Mouse (Mus musculus) liver, postnatal 0 days (tissue): ENCODE measurements around the gene Tgfbi. TPM values are rescaled to one million over a fixed set of nuclear protein-coding genes. Genes with fewer than 3 reads are reported as not detected.

Source experiments
- ATAC-seq: fragments of 200-750 bp; cut with Nextera tagmentation; 2 replicates; pipeline ENCODE4 v1.8.0; 2017; ENCODE audit warnings: mild to moderate bottlenecking, moderate library complexity
- DNase-seq: peaks from one replicate; pipeline ENCODE4 v3.0.0-alpha.2; 2016
- H3K27ac ChIP-seq: fragments of 300-500 bp; sonication (generic); 2 replicates; pipeline ENCODE4 v1.5.1; 2014; ENCODE audit warnings: antibody characterized with exemption, moderate library complexity, mild to moderate bottlenecking, low read depth
- H3K27me3 ChIP-seq: fragments of 300-500 bp; sonication (generic); 2 replicates; pipeline ENCODE4 v1.6.1; 2014; ENCODE audit warnings: low read length, control low read depth, mixed read lengths; ENCODE audit not compliant: insufficient read depth
- H3K36me3 ChIP-seq: fragments of 300-500 bp; sonication (generic); replicated peaks from 2 replicates; pipeline ENCODE4 v1.6.1; 2014; ENCODE audit warnings: mild to moderate bottlenecking, control low read depth, low read length, moderate library complexity, mixed read lengths; ENCODE audit not compliant: insufficient read depth
- H3K4me1 ChIP-seq: fragments of 300-500 bp; sonication (generic); 2 replicates; pipeline ENCODE4 v1.6.1; 2014; ENCODE audit warnings: antibody characterized with exemption, mild to moderate bottlenecking, control low read depth; ENCODE audit not compliant: insufficient read depth
- H3K4me2 ChIP-seq: fragments of 300-500 bp; sonication (generic); 2 replicates; pipeline ENCODE4 v1.6.1; 2014; ENCODE audit warnings: low read depth, mild to moderate bottlenecking, low read length, moderate library complexity, mixed read lengths
- H3K4me3 ChIP-seq: fragments of 300-500 bp; sonication (generic); 2 replicates; pipeline ENCODE4 v1.5.1; 2014; ENCODE audit warnings: low read depth, low read length
- H3K9ac ChIP-seq: fragments of 300-500 bp; sonication (generic); replicated peaks from 2 replicates; pipeline ENCODE4 v1.6.1; 2014; ENCODE audit warnings: mild to moderate bottlenecking, moderate library complexity
- H3K9me3 ChIP-seq: fragments of 300-500 bp; sonication (generic); 2 replicates; pipeline ENCODE4 v1.6.1; 2016; ENCODE audit warnings: mild to moderate bottlenecking, control low read depth, low read length, mixed read lengths
- CTCF ChIP-seq: sonication (generic); IDR thresholded peaks from 2 replicates; pipeline ENCODE4 v1.5.1; 2016; ENCODE audit warnings: antibody characterized with exemption, low read depth
- EP300 ChIP-seq: IDR thresholded peaks from 2 replicates; pipeline ENCODE4 v1.6.1; 2016; ENCODE audit warnings: antibody characterized with exemption, low read depth, mild to moderate bottlenecking
- WGBS: fragments of 180-500 bp; shearing (Covaris S2); extraction: QIAGEN DNeasy Blood & Tissue Kit; methylation state at CpG from one replicate; pipeline ENCODE4 v1.1.7; 2014; ENCODE audit not compliant: insufficient replicate concordance; 5-methylcytosine and 5-hydroxymethylcytosine counted together
- polyA plus RNA-seq: library from polyadenylated mRNA; unstranded; fragments of >200 nt; fragmentation: Nextera tagmentation; extraction: Ambion mirVana; gene quantifications from 2 replicates; pipeline ENCODE4 v1.2.1, GENCODE M21; 2015

The Tgfbi gene
- polyA plus RNA-seq, 1 experiment from 2014 or later: 26.8 TPM

- no peak overlapping the region for H3K27ac ChIP-seq
- H3K4me2 ChIP-seq: peak overlapping the region; percentile 33
- H3K9me3 ChIP-seq: no peaks in the 10 kb centered on the region
- ATAC-seq (0 out of 2 replicates have a peak, but pooled peaks have one; percentile 5), DNase-seq (no peak)
- H3K4me3 ChIP-seq: no peak overlapping the region
- WGBS: 14% methylated on average over 7 of the region's 7 CpGs
- H3K27me3 ChIP-seq: no peaks in the 10 kb centered on the region
- TF ChIP-seq CTCF (no peak), EP300 (no peak)
- H3K4me1 ChIP-seq: peaks cover 25% of the 10 kb centered on the region
- H3K36me3 ChIP-seq: no peaks in the 10 kb centered on the region
- H3K9ac ChIP-seq: no peak overlapping the region
Observed at GRCm38 (mm10) chr13:56616386-56616785, 7.1 kb downstream of the Tgfbi start.

GRCm38 (mm10) chr13:56617197-56617596 is 7.9 kb downstream of the Tgfbi start:
- Histone ChIP-seq H3K9ac (no peak overlapping the region), H3K4me3 (no peak overlapping the region), H3K27me3 (no peaks in the 10 kb centered on the region), H3K36me3 (no peaks in the 10 kb centered on the region), H3K4me2 (no peak overlapping the region), H3K27ac (no peak overlapping the region), H3K9me3 (no peaks in the 10 kb centered on the region), H3K4me1 (peaks cover 19% of the 10 kb centered on the region)
- TF ChIP-seq EP300 (no peak), CTCF (no peak)
- DNase-seq (no peak), ATAC-seq (no peak)
- WGBS: 63% methylated on average over 2 of the region's 2 CpGs

- no peak for ATAC-seq
- TF ChIP-seq CTCF (no peak), EP300 (no peak)
- WGBS: 60% methylated on average over 8 of the region's 8 CpGs
Observed at GRCm38 (mm10) chr13:56622201-56622757, 13.0 kb downstream of the Tgfbi start.

GRCm38 (mm10) chr13:56626524-56626923 is 17.2 kb downstream of the Tgfbi start:
- TF ChIP-seq CTCF (no peak), EP300 (no peak)
- no peak for ATAC-seq
- no peak overlapping the region for H3K4me3 ChIP-seq
- H3K9me3 ChIP-seq: no peaks in the 10 kb centered on the region
- no peak for DNase-seq
- no peaks in the 10 kb centered on the region for H3K36me3 ChIP-seq
- no peak overlapping the region for H3K27ac ChIP-seq
- no peak overlapping the region for H3K9ac ChIP-seq
- peaks cover 7% of the 10 kb centered on the region; the same call in 1 of the 2 replicates for H3K4me1 ChIP-seq
- H3K27me3 ChIP-seq: no peaks in the 10 kb centered on the region
- WGBS: 29% methylated on average over 6 of the region's 6 CpGs
- H3K4me2 ChIP-seq: no peak overlapping the region

More at GRCm38 (mm10) chr13:56622201-56622757, 13.0 kb downstream of the Tgfbi start:
- no peaks in the 10 kb centered on the region for H3K27me3 ChIP-seq
- H3K9me3 ChIP-seq: no peaks in the 10 kb centered on the region
- no peaks in the 10 kb centered on the region for H3K4me1 ChIP-seq
- H3K36me3 ChIP-seq: no peaks in the 10 kb centered on the region
- H3K4me2 ChIP-seq: no peak overlapping the region
- H3K9ac ChIP-seq: no peak overlapping the region
- DNase-seq: no peak
- no peak overlapping the region for H3K27ac ChIP-seq
- no peak overlapping the region for H3K4me3 ChIP-seq

GRCm38 (mm10) chr13:56630081-56630480 is 20.8 kb downstream of the Tgfbi start:
- ATAC-seq (peak; percentile 23; the same call in 1 of the 2 replicates), DNase-seq (no peak)
- no peak overlapping the region for H3K27ac ChIP-seq
- H3K9me3 ChIP-seq: no peaks in the 10 kb centered on the region
- peaks cover 9% of the 10 kb centered on the region; the same call in 1 of the 2 replicates for H3K4me1 ChIP-seq
- no peak for TF ChIP-seq EP300
- TF ChIP-seq CTCF: no peak
- no peaks in the 10 kb centered on the region for H3K27me3 ChIP-seq
- no peaks in the 10 kb centered on the region for H3K36me3 ChIP-seq
- H3K4me3 ChIP-seq: no peak overlapping the region
- WGBS: 74% methylated on average over 4 of the region's 4 CpGs
- H3K4me2 ChIP-seq: no peak overlapping the region
- H3K9ac ChIP-seq: no peak overlapping the region

GRCm38 (mm10) chr13:56630552-56630951 is 21.2 kb downstream of the Tgfbi start:
- ATAC-seq (peak; percentile 62), DNase-seq (no peak)
- Histone ChIP-seq H3K4me3 (no peak overlapping the region), H3K9ac (no peak overlapping the region), H3K36me3 (no peaks in the 10 kb centered on the region), H3K27me3 (no peaks in the 10 kb centered on the region), H3K27ac (no peak overlapping the region), H3K4me1 (peaks cover 9% of the 10 kb centered on the region; the same call in 1 of the 2 replicates), H3K9me3 (no peaks in the 10 kb centered on the region), H3K4me2 (no peak overlapping the region)
- 49% methylated on average over 6 of the region's 6 CpGs for WGBS
- no peak for TF ChIP-seq CTCF
- TF ChIP-seq EP300: no peak

GRCm38 (mm10) chr13:56631332-56631731 is 22.0 kb downstream of the Tgfbi start:
- TF ChIP-seq CTCF: no peak
- TF ChIP-seq EP300: no peak
- Histone ChIP-seq H3K27ac (no peak overlapping the region), H3K9me3 (no peaks in the 10 kb centered on the region), H3K4me2 (no peak overlapping the region), H3K4me3 (no peak overlapping the region), H3K27me3 (no peaks in the 10 kb centered on the region), H3K4me1 (peaks cover 9% of the 10 kb centered on the region; the same call in 1 of the 2 replicates), H3K36me3 (no peaks in the 10 kb centered on the region), H3K9ac (no peak overlapping the region)
- DNase-seq: no peak
- no peak for ATAC-seq
- 42% methylated on average over 7 of the region's 7 CpGs for WGBS
